Mouse (Mus musculus): Measurements from ENCODE around the gene Xlr3b. TPM values are rescaled to one million over a fixed set of nuclear protein-coding genes. Genes with fewer than 3 reads are reported as not detected.
"Not testable (repeated sequence)": the region's sequence is repeated elsewhere in the genome, so short reads cannot be mapped to it uniquely, and the experiment has no call there.

The Xlr3b gene
- 10.4 and 11.2 TPM in 2 replicates for polyA plus RNA-seq (2016; fragmentation: Nextera tagmentation; extraction: Ambion mirVana)

DNA sequence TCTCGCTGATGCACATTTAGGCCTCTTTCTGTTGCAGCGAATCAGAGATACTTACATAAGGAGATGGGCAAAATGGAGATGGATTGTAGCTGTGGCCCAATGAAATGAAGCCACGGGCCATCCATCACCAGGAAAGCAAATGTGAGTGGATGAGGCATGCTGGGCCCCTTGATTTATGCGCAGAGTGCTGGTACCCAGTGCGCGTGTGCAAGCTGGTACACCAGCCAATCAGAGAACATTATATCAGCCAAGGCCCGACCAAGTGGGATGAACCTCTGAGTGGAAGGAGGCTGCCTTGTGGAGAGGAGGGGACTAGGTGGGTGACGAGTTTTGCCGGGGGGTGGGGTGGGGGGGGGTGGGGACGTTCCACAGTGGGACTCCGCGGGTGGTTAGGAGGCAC is at the start of gene Xlr3b:
Gene Xlr3b (plus strand): TSS at position 274 of the 400 bp plus-strand sequence.
- H3K4me2 ChIP-seq (replicated peaks); H3K36me3 ChIP-seq; ATAC-seq (ENCODE audit: insufficient number of reproducible peaks, insufficient read depth, low FRiP score, low TSS enrichment); H3K27me3 ChIP-seq; H3K4me3 ChIP-seq; H3K9ac ChIP-seq; H3K9me3 ChIP-seq; H3K27ac ChIP-seq; H3K4me1 ChIP-seq: not testable (repeated sequence)
- WGBS = 77% methylated on average over 12 of the region's 12 CpGs

DNA sequence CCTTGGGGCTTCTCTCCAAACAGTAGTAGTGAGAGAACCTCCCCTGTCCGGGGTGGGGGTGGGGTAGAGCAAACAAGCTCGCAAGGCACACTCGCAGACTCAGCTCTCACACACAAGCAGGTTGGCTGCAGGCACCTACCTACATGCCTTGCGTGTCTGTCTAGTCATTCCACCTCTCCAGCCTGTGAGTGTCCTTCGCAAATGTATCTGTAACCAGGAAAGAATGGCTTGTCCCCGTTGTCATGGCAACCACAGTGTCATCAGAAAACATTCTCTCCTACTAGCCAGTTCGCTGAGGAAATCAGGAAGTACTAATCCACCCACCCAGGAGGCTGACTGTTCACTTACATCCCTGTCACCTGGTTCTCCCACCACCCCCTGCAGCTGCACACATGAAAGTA is 48.8 kb upstream of the Xlr3b start:
- H3K27ac ChIP-seq; H3K27me3 ChIP-seq; H3K36me3 ChIP-seq; H3K4me1 ChIP-seq; H3K9me3 ChIP-seq; H3K4me3 ChIP-seq; H3K9ac ChIP-seq; ATAC-seq (ENCODE audit: insufficient number of reproducible peaks, insufficient read depth, low FRiP score, low TSS enrichment); H3K4me2 ChIP-seq (replicated peaks): not testable (repeated sequence)
- no CpG with 5 or more reads among the region's 7 CpGs for WGBS

DNA sequence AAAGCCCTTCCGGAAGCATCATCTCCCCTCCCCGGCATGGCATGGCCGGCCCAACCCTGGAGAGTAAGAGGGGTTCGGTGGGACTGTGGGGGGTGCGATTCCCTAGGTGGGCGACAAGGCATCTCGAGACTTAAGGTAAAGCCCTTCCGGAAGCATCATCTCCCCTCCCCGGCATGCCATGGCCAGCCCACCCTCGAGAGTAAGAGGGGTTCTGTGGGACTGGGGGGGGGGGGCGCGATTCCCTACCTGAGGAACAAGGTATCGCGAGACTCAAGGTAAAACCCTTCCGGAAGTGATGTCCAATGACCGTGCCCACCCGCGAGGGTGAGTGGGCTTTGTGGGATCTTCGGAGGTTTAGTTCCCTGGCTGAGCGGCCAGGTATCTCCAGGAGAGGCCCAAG is 43.5 kb upstream of the Xlr3b start, which contains the start of gene Xlr5b:
Gene Xlr5b (plus strand): TSS at position 301 of the 400 bp plus-strand sequence.
- not testable (repeated sequence) for H3K4me3 ChIP-seq; H3K27ac ChIP-seq; H3K9me3 ChIP-seq; ATAC-seq (ENCODE audit: insufficient number of reproducible peaks, insufficient read depth, low FRiP score, low TSS enrichment); H3K27me3 ChIP-seq; H3K4me2 ChIP-seq (replicated peaks); H3K9ac ChIP-seq; H3K4me1 ChIP-seq; H3K36me3 ChIP-seq
- no CpG with 5 or more reads among the region's 20 CpGs for WGBS

DNA sequence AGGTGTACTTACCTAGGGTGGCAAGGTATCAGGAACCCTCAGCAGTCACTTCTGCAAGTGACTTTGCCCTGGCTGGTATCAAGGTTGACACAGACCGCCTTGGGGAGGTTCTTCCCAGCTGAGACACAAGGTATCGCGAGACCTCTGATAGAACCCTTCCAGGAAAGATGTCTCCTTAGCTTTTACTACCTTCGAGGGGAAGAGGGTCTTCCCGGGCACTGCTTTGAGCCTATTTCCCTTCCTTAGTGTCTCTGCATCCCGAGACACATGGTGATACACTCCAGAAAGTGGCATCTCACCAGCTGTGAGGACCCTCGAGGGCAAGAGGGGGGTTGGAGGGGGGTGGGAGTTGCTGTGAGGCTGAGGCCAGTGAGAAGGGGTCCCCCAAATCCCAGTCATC is 42.7 kb upstream of the Xlr3b start, which contains the start of gene DXBay18:
Gene DXBay18 (minus strand): TSS at position 101 of the 400 bp plus-strand sequence.
- not testable (repeated sequence) for H3K9me3 ChIP-seq; H3K9ac ChIP-seq; H3K36me3 ChIP-seq; H3K4me3 ChIP-seq; ATAC-seq (ENCODE audit: insufficient number of reproducible peaks, insufficient read depth, low FRiP score, low TSS enrichment); H3K27me3 ChIP-seq; H3K4me2 ChIP-seq (replicated peaks); H3K27ac ChIP-seq; H3K4me1 ChIP-seq
- WGBS = no CpG with 5 or more reads among the region's 7 CpGs

DNA sequence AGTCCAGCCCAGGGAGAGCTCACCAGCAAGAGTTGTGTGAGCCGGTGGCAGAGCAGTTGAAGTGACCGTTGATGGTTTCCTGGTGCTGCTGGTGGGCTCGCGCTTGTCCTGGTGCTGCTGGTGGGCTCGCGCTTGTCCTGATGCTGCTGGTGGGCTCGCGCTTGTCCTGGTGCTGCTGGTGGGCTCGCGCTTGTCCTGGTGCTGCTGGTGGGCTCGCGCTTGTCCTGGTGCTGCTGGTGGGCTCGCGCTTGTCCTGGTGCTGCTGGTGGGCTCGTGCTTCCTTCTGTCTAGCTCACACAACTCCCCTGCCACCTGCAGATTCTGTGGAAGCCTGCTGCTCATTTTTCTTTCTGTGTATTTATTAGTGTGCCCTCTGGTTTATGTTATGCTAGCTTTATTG is 15.1 kb upstream of the Xlr3b start, which contains the start of gene Spin2d:
Gene Spin2d (minus strand): TSS at position 101 of the 400 bp plus-strand sequence.
- not testable (repeated sequence) for H3K27me3 ChIP-seq; H3K36me3 ChIP-seq; H3K9ac ChIP-seq; H3K4me1 ChIP-seq; H3K9me3 ChIP-seq; ATAC-seq (ENCODE audit: insufficient number of reproducible peaks, insufficient read depth, low FRiP score, low TSS enrichment); H3K4me3 ChIP-seq; H3K4me2 ChIP-seq (replicated peaks); H3K27ac ChIP-seq
- 90% methylated on average over 8 of the region's 15 CpGs for WGBS

DNA sequence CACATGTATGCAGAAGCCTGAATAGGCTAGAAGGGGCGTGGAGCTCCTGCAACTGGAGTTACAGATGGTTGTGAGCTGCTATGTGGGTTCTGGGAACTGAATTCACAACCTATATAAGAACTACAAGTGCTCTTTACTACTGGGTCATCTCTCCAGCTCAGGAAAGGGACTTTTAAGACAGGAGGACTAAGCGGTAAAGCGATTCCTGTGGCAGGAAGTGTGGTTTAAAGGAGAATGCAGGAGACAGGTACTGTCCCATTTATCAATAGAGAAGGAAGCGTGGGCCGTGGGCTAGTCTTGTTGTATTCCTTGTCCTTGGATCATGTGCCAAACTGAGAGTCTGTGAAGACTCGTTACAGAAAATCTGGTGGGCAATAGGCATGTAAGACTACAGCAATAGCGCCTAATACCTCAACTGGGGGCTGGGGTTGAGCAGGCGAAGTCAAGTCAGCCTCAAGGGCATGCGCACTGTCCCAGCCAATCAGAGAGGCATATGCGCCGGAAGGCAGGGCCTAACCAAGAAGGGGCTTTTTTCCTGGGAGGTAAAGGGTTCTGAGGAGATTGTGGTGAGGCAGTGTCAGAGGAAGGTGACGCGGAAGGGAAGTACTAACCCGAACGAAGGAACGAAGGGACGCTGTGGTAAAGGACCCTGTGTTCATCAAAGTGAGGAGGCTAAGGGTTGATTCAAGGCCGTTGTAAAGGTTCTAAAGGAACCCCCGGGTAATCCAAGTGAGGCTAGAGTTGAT is 22.0 kb downstream of the Xlr3b start, which contains the start of gene Xlr4b:
Gene Xlr4b (plus strand): TSS at position 515 of the 746 bp plus-strand sequence.
- H3K4me3 ChIP-seq; H3K4me1 ChIP-seq; H3K36me3 ChIP-seq; H3K9ac ChIP-seq; H3K27ac ChIP-seq; H3K27me3 ChIP-seq; H3K4me2 ChIP-seq (replicated peaks); H3K9me3 ChIP-seq; ATAC-seq (ENCODE audit: insufficient number of reproducible peaks, insufficient read depth, low FRiP score, low TSS enrichment): not testable (repeated sequence)
- 78% methylated on average over 19 of the region's 19 CpGs for WGBS

DNA sequence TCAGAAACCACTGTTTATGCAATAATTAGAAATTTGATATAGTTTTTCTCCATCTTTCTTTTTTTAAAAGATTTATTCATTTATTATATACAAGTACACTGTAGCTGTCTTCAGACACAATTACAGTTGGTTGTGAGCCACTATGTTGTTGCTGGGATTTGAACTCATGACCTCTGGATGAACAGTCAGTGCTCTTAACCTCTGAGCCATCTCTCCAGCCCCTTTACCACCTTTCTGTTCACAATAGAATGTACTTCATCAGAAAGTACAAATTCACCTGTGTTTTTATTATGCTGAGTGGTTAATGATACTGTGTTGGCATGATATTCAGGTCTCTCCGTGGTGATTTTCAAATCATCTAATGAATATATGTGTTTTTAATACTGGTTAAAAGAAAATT is 33.4 kb downstream of the Xlr3b start:
- H3K27me3 ChIP-seq = peaks cover 10% of the 10 kb centered on the region
- H3K27ac ChIP-seq = no peak overlapping the region
- no peaks in the 10 kb centered on the region for H3K9me3 ChIP-seq
- H3K9ac ChIP-seq = no peak overlapping the region
- no peak overlapping the region for H3K4me3 ChIP-seq
- no peak for ATAC-seq (ENCODE audit: insufficient number of reproducible peaks, insufficient read depth, low FRiP score, low TSS enrichment)
- H3K4me2 ChIP-seq (replicated peaks) = no peak overlapping the region
- no peaks in the 10 kb centered on the region for H3K36me3 ChIP-seq
- 58% methylated on average over 1 of the region's 1 CpGs for WGBS
- no peaks in the 10 kb centered on the region for H3K4me1 ChIP-seq

DNA sequence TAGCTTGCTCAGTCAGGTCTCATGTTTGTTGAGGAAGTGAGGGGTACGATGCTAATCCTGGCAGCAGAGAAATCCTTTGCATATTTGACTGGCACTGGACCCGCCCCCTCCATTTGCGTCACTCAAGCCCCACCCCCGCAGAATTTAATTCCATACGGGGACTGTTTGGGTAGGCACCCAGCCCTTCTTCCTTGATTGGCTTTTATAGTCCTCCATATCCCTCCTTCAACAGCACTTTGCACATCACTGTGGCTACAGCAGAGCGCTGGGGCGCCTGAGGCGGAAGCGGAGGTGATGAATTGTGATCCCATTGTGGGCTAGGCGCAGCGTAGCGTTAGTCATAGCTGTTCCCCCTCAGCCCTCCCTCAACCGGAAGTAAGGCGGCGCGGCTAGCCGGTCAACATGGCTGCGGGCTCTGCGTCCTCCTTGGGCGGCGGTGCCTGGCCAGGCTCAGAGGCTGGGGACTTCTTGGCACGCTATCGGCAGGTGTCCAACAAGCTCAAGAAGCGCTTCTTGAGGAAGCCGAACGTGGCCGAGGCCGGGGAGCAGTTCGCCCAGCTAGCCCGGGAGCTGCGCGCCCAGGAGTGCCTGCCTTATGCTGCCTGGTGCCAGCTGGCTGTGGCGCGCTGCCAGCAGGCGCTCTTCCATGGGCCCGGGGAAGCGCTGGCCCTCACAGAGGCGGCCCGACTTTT is 36.1 kb downstream of the Xlr3b start, which contains the start of gene F8a:
Gene F8a (plus strand): TSS at position 378 of the 692 bp plus-strand sequence.
- Histone ChIP-seq H3K4me3 (peak within 1 kb of the TSS; percentile 57), H3K36me3 (no peaks in the 10 kb centered on the region), H3K27me3 (peaks cover 10% of the 10 kb centered on the region), H3K9me3 (no peaks in the 10 kb centered on the region), H3K4me2 (replicated peaks) (peak within 1 kb of the TSS; percentile 86), H3K27ac (peak within 1 kb of the TSS; percentile 75), H3K4me1 (no peaks in the 10 kb centered on the region), H3K9ac (peak within 1 kb of the TSS; percentile 55)
- peak; percentile 93 for ATAC-seq (ENCODE audit: insufficient number of reproducible peaks, insufficient read depth, low FRiP score, low TSS enrichment)
- WGBS = 24% methylated on average over 38 of the region's 39 CpGs

DNA sequence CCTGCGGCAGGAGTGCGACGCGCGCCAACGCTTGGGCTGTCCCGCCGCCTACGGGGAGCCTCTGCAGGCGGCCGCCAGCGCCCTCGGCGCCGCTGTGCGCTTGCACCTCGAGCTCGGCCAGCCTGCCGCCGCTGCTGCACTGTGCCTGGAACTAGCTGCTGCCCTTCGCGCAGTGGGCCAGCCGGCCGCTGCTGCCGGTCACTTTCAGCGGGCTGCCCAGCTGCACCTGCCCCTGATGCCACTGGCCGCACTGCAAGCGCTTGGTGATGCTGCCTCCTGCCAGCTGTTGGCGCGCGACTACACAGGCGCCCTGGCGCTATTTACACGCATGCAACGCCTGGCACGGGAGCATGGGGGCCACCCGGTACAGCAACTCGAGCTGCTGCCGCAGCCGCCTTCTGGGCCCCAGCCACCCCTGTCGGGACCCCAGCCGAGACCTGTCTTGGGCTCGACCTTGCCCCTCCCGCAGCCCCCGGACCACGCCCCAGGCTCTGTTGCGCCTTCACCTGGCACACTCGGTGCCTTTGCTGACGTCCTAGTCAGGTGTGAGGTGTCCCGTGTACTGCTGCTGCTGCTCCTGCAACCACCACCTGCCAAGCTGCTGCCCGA is 36.7 kb downstream of the Xlr3b start:
- ATAC-seq (ENCODE audit: insufficient number of reproducible peaks, insufficient read depth, low FRiP score, low TSS enrichment) = peak; percentile 73
- 17% methylated on average over 37 of the region's 51 CpGs for WGBS
- Histone ChIP-seq H3K4me1 (no peaks in the 10 kb centered on the region), H3K27ac (peak overlapping the region; percentile 75), H3K9ac (peak overlapping the region; percentile 55), H3K4me2 (replicated peaks) (peak overlapping the region; percentile 86), H3K9me3 (no peaks in the 10 kb centered on the region), H3K36me3 (no peaks in the 10 kb centered on the region), H3K4me3 (peak overlapping the region; percentile 57), H3K27me3 (peaks cover 10% of the 10 kb centered on the region)

DNA sequence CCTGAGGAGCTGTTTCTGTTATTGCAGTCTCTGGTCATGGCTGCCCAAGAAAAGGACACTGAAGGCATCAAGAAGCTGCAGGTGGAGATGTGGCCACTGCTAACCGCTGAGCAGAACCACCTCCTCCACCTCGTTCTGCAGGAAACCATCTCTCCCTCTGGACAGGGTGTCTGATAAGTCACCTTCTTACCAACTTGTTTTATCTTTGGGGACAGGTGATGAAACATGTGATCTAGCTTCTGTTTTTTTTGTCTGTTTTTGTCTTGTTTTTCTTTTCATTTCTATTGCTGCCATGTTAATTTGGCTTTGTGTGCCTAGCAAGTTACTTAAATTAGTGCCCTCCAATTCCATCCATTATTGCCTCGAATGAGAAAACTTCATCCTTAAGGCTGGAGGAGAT is 37.3 kb downstream of the Xlr3b start:
- no peak for ATAC-seq (ENCODE audit: insufficient number of reproducible peaks, insufficient read depth, low FRiP score, low TSS enrichment)
- Histone ChIP-seq H3K27ac (no peak overlapping the region), H3K4me2 (replicated peaks) (peak overlapping the region; percentile 86), H3K4me1 (no peaks in the 10 kb centered on the region), H3K36me3 (no peaks in the 10 kb centered on the region), H3K9me3 (no peaks in the 10 kb centered on the region), H3K27me3 (peaks cover 10% of the 10 kb centered on the region), H3K4me3 (peak overlapping the region; percentile 57), H3K9ac (peak overlapping the region; percentile 55; the same call in 1 of the 2 replicates)
- WGBS = 38% methylated on average over 3 of the region's 3 CpGs

DNA sequence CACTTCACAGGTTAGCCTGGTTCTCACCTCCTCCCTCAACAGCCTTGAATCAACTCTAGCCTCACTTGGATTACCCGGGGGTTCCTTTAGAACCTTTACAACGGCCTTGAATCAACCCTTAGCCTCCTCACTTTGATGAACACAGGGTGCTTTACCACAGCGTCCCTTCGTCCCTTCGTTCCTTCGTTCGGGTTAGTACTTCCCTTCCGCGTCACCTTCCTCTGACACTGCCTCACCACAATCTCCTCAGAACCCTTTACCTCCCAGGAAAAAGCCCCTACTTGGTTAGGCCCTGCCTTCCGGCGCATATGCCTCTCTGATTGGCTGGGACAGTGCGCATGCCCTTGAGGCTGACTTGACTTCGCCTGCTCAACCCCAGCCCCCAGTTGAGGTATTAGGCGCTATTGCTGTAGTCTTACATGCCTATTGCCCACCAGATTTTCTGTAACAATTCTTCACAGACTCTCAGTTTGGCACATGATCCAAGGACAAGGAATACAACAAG is 50.9 kb downstream of the Xlr3b start, which contains the start of gene Xlr4c:
Gene Xlr4c (minus strand): TSS at position 310 of the 505 bp plus-strand sequence.
- WGBS = 86% methylated on average over 14 of the region's 14 CpGs
- ATAC-seq (ENCODE audit: insufficient number of reproducible peaks, insufficient read depth, low FRiP score, low TSS enrichment) = not testable (repeated sequence)

More for the DNA sequence above, 50.9 kb downstream of the Xlr3b start, which contains the start of gene Xlr4c:
- not testable (repeated sequence) for H3K4me1 ChIP-seq; H3K36me3 ChIP-seq; H3K27me3 ChIP-seq; H3K9ac ChIP-seq; H3K27ac ChIP-seq; H3K9me3 ChIP-seq; H3K4me2 ChIP-seq (replicated peaks); H3K4me3 ChIP-seq

Measured in embryonic facial prominence, embryonic 12.5 days (tissue).